Mouse (Mus musculus): ENCODE data around the gene Trappc6a. TPM values are rescaled to one million over a fixed set of nuclear protein-coding genes. Genes with fewer than 3 reads are reported as not detected.
"Not testable (repeated sequence)": the region's sequence is repeated elsewhere in the genome, so short reads cannot be mapped to it uniquely, and the experiment has no call there.

The Trappc6a gene
- total RNA-seq, 4 experiments from 2014 or later: 7.6 to 10.2 (median 8.8) TPM

GRCm38 (mm10) chr7:19486549-19486948 is 21.6 kb upstream of the Trappc6a start:
- DNase-seq (ENCODE audit: low spot score in 2 of 2): no peak

- DNase-seq (ENCODE audit: low spot score in 2 of 2): no peak
Measured at GRCm38 (mm10) chr7:19489525-19489924, 18.7 kb upstream of the Trappc6a start.

GRCm38 (mm10) chr7:19491731-19492130 is 16.5 kb upstream of the Trappc6a start:
- no peak for DNase-seq (ENCODE audit: low spot score in 2 of 2)

- no peak for DNase-seq (ENCODE audit: low spot score in 2 of 2)
Measured at GRCm38 (mm10) chr7:19494751-19495474, 13.3 kb upstream of the Trappc6a start.

- DNase-seq (ENCODE audit: low spot score in 2 of 2): no peak
Measured at GRCm38 (mm10) chr7:19495521-19496213, 12.5 kb upstream of the Trappc6a start.

GRCm38 (mm10) chr7:19496214-19496555 is 12.0 kb upstream of the Trappc6a start:
- DNase-seq (ENCODE audit: low spot score in 2 of 2): no peak

- DNase-seq (ENCODE audit: low spot score in 2 of 2): no peak
Measured at GRCm38 (mm10) chr7:19498326-19498725, 9.9 kb upstream of the Trappc6a start.

GRCm38 (mm10) chr7:19500420-19501363 is 7.5 kb upstream of the Trappc6a start:
- no peak for DNase-seq (ENCODE audit: low spot score in 2 of 2)

GRCm38 (mm10) chr7:19501658-19502057 is 6.5 kb upstream of the Trappc6a start:
- DNase-seq (ENCODE audit: low spot score in 2 of 2): no peak

- no peak for DNase-seq (ENCODE audit: low spot score in 2 of 2)
Measured at GRCm38 (mm10) chr7:19503481-19504068, 4.6 kb upstream of the Trappc6a start.

GRCm38 (mm10) chr7:19506326-19506725 is 1.9 kb upstream of the Trappc6a start:
- no peak for DNase-seq (ENCODE audit: low spot score in 2 of 2)

GRCm38 (mm10) chr7:19506969-19507611 is 1.1 kb upstream of the Trappc6a start:
- DNase-seq (ENCODE audit: low spot score in 2 of 2): no peak

GRCm38 (mm10) chr7:19507612-19507981 is 598 bp upstream of the Trappc6a start:
- no peak for DNase-seq (ENCODE audit: low spot score in 2 of 2)

- no peak for DNase-seq (ENCODE audit: low spot score in 2 of 2)
Measured at GRCm38 (mm10) chr7:19508924-19509568, 851 bp downstream of the Trappc6a start.

- no peak for DNase-seq (ENCODE audit: low spot score in 2 of 2)
Measured at GRCm38 (mm10) chr7:19509786-19510185, 1.6 kb downstream of the Trappc6a start.

GRCm38 (mm10) chr7:19511934-19512333 is 3.7 kb downstream of the Trappc6a start:
- DNase-seq (ENCODE audit: low spot score in 2 of 2): not testable (repeated sequence)

- no peak for DNase-seq (ENCODE audit: low spot score in 2 of 2)
Measured at GRCm38 (mm10) chr7:19512353-19512752, 4.2 kb downstream of the Trappc6a start.

GRCm38 (mm10) chr7:19517652-19518365 is 9.6 kb downstream of the Trappc6a start, which contains the start of gene Nkpd1:
Gene Nkpd1 (plus strand): TSS chr7:19517838.
- DNase-seq (ENCODE audit: low spot score in 2 of 2): no peak

GRCm38 (mm10) chr7:19520032-19520431 is 11.8 kb downstream of the Trappc6a start:
- no peak for DNase-seq (ENCODE audit: low spot score in 2 of 2)
